Mouse (Mus musculus): ENCODE results near the gene Dnm1.

DNA sequence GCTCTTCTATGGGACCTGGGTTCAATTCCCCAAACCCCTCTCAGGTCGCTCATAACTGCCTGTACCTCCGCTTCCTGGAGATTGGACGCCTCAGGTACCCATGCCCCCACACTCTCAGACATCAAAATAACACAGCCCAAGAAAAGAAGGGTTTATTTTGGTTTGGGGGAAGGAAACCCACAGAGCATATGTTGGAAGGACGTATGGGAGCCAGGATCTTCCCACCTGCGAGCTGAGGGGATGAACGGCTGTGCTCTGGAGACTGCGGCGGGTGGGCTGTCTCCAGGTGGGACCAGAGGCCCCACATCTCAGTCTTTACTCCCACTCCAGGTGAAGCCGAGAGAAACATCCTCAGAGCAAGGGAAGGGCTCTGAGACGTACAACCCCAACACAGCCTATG lies 23.8 kb upstream of the Dnm1 start:
- TF ChIP-seq CTCF (IDR thresholded peaks at IDR 0.05; ENCODE audit: borderline replicate concordance, control insufficient read depth, extremely low read depth, insufficient read depth, low read length, poor library complexity) (no peak), POLR2A (IDR thresholded peaks at IDR 0.05; ENCODE audit: control insufficient read depth, extremely low read depth, insufficient read depth, low read length, poor library complexity) (no peak)

Data from thymus, adult 2 months (tissue).